Mouse (Mus musculus) CD4-positive helper T cell, adult 2 months (primary cell): ENCODE data around the gene Aldh9a1.

Experiments
- DNase-seq: peaks from one replicate; pipeline ENCODE4 v3.0.0-alpha.2; 2012; ENCODE audit warnings: low read depth, missing footprints, low spot score

Aldh9a1 gene

GRCm38 (mm10) chr1:167384156-167384555, 34.4 kb downstream of the Aldh9a1 start:
- DNase-seq: no peak

GRCm38 (mm10) chr1:167385211-167385610, 35.4 kb downstream of the Aldh9a1 start:
- DNase-seq: no peak

GRCm38 (mm10) chr1:167385636-167386035, 35.8 kb downstream of the Aldh9a1 start:
- DNase-seq: no peak

- DNase-seq: no peak
These were observed 36.7 kb downstream of the Aldh9a1 start for GRCm38 (mm10) chr1:167386466-167386865.

DNA sequence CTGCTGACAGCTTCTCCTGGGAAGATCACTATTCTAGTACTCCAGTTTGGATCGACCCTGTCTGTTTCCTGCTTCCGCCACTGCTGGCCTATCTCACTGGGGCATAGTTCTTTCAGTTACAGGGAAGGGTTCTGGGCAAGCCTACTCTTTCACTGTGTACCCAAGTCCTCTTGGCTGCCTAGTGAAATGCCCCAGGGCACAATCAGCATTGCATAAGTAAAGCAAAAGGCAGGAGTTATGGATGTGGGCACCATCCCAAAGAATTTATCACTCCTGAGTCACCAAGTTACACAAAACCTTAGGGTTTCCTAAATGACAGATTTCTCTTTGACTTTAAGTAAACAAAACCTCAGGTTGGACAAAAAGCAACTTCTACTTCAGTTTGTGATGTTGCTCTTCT, 37.5 kb downstream of the Aldh9a1 start:
- DNase-seq: no peak

- no peak for DNase-seq
These were observed 38.0 kb downstream of the Aldh9a1 start for GRCm38 (mm10) chr1:167387796-167388195.

GRCm38 (mm10) chr1:167388571-167388970, 38.8 kb downstream of the Aldh9a1 start:
- DNase-seq: no peak

DNA sequence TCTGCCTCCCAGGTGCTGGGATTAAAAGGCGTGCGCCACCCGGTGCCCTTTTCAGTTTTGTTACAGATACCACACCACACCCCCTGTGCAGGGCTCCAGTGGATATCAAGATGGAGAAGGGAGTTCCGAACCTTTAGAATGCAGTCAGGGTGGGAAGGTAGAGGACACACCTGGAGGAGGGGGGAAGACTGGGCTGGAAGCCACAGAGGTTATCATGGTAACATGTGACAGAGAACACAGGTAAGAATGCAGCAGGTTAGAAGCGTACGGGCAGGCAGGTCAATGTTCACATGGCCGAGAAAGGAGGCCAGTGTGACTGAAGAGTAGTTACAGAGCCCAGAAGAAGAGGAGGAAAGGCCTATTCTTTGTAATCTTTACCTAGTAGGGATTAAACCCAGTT, 39.8 kb downstream of the Aldh9a1 start:
- DNase-seq: no peak

GRCm38 (mm10) chr1:167390381-167390780, 40.6 kb downstream of the Aldh9a1 start:
- DNase-seq: no peak

DNA sequence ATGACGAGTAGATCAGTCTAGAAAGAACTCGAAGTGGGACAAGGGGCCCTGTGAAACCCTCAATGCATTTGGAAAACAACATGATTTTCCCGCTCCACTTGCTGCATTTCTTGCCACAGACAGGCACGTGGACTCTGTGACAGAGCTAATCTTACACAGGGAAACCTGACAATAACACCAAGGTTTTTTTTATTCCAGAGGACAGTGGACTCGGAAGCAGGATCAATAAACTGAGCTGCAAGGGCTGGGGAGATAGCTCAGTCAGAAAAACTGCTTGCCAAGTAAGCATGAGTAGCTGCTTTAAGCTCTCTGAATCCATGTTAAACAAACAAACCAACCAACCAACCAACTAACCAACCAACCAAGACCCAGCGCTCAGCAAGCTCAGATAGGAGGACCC, 41.5 kb downstream of the Aldh9a1 start:
- no peak for DNase-seq

- no peak for DNase-seq
These were observed 42.3 kb downstream of the Aldh9a1 start for GRCm38 (mm10) chr1:167392031-167392640.

DNA sequence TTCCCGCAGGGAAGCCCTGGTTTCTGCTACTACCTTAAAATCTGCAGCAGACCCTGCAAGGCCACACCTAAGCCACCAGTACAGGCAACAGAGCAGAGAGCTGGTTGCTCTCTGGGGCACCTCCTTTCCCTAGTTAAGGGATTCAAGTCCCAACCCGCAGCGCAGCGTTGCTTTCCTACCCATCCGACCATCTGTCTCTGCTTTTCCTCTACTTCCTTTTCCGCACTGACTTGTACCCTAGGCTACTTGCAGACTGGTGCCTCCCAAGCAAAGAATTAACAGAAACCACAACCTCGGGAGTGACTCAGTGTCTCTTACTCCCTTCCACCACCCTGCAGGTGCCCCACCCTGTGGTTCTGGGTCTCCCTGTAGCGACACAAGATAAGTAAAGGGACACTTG, 42.9 kb downstream of the Aldh9a1 start:
- no peak for DNase-seq

DNA sequence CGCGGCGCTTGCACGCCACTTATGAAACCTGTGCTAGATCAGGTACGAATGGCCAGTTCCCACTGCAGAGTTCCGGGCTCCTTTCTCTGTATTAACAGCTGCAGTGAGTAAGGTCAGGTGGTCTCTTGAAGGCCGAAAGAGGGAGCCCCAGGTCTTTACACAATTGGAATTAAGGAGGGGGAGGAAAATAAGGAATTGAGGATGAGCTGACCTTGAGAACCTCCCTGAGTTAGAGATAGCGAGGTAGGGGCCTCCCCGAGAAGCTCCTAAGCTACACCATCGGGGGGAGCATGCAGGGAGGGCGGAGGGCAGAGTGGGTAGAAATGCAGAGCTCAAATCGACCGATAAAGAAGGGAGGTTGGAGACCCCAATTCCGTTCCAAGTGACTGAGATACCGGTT, 43.5 kb downstream of the Aldh9a1 start:
- DNase-seq: no peak

- peak; percentile 95 for DNase-seq
These were observed 44.1 kb downstream of the Aldh9a1 start, which contains the start of gene Mgst3 for GRCm38 (mm10) chr1:167393683-167394492. Gene Mgst3, minus strand, starts transcription at chr1:167393841.

DNA sequence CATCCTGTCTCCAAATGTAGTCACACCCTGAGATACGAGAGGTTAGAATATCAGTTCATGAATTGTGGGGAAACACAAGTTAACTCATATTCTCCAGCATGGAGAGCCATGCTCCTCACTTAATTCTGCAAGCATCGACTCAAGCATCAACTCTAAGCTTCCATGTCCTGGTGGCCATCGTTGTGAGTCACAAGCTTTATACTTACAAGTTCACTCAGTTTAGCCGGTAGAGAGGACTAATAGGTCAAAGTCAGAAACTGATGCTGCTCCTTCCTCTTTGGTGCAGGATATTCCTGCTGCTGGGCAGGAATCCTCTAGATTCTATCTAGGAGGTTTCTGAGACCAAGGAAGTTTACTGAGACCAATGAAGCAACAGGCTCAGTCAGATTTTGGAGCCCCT, 55.4 kb downstream of the Aldh9a1 start:
- no peak for DNase-seq

DNA sequence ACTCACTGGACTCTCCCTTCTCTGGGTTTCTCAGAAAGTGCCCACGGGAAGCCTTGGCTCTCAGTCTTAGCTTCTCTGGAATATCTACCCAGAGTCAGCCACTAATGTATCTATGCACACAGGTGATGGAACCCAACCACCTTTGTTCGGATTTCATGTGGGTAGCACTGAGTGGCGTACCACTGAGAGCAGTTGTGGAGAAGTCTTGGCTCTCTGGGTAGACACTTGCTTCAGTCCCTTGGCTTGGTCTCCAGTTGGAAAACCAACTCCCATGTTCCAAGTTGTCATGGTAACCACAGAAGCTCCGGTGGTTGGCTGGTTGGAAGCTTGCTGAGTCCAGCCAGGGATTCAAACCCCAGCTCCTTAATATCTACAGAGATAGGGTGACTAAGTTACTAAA, 59.8 kb downstream of the Aldh9a1 start:
- DNase-seq: no peak

DNA sequence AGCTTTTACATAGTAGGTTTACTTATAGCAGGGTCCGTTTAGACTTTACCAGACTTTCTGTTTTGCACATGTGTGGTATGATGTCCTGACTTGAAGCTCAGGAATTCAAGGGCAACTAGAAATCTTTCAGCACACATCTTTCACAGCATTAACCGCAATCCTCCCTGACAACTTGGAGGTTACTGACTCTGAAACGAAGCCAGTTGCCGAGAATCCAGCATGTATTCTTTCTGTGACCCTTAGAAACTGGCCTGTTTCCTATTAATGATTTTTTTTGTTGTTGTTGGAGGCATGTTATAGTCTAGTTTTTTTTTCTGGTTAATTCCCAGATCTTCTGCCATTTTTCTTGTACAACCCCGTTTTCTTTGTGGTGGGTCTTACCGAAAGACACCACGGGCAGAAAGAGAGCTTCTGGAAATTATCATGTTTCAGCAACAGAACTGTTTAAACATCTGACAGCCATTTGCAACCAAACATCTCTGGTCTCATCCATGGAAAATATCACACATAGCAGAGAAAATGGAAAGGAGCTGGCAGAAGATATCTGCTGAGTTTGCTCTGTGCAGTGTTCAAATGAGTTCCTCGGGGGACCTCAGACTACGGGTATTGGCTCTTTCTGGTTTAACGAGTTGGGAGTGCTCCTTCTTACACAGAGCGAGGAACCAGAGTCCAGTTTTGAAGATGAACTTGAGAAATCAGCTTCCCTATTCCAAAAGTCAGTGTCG, 62.4 kb downstream of the Aldh9a1 start:
- DNase-seq: no peak

- DNase-seq: peak; percentile 59
These were observed 65.1 kb downstream of the Aldh9a1 start for GRCm38 (mm10) chr1:167414846-167415245.
